Mouse (Mus musculus): ENCODE data around the gene Itga8. TPM values are rescaled to one million over a fixed set of nuclear protein-coding genes. Genes with fewer than 3 reads are reported as not detected.

Gene Itga8
- polyA plus RNA-seq, 1 experiment = 1.1 TPM

GRCm38 (mm10) chr2:12212662-12213463, 88.9 kb downstream of the Itga8 start:
- Histone ChIP-seq H3K36me3 (ENCODE audit: control insufficient read depth, insufficient read depth, low read length) (no peaks in the 10 kb centered on the region), H3K4me3 (ENCODE audit: control insufficient read depth, insufficient read depth, low read length) (no peak overlapping the region), H3K4me1 (replicated peaks; ENCODE audit: control insufficient read depth, insufficient read depth, low read length) (no peaks in the 10 kb centered on the region), H3K27ac (ENCODE audit: control insufficient read depth, insufficient read depth, low read length) (no peak overlapping the region), H3K27me3 (ENCODE audit: control insufficient read depth, insufficient read depth, low read length) (no peaks in the 10 kb centered on the region)
- TF ChIP-seq POLR2A (IDR thresholded peaks at IDR 0.05; ENCODE audit: control insufficient read depth, extremely low read depth, insufficient read depth, low read length, poor library complexity) (no peak), CTCF (IDR thresholded peaks at IDR 0.05; ENCODE audit: borderline replicate concordance, control insufficient read depth, extremely low read depth, insufficient read depth, low read length, poor library complexity) (no peak)
- WGBS = 57% methylated on average over 3 of the region's 3 CpGs
- no peak for DNase-seq

- WGBS = 8% methylated on average over 6 of the region's 6 CpGs
- no peaks in the 10 kb centered on the region for H3K4me1 ChIP-seq (replicated peaks; ENCODE audit: control insufficient read depth, insufficient read depth, low read length)
- DNase-seq = no peak
Observed at GRCm38 (mm10) chr2:12208142-12208541, 93.6 kb downstream of the Itga8 start.

GRCm38 (mm10) chr2:12206353-12206752, 95.4 kb downstream of the Itga8 start:
- Histone ChIP-seq H3K27ac (ENCODE audit: control insufficient read depth, insufficient read depth, low read length) (no peak overlapping the region), H3K4me3 (ENCODE audit: control insufficient read depth, insufficient read depth, low read length) (no peak overlapping the region), H3K27me3 (ENCODE audit: control insufficient read depth, insufficient read depth, low read length) (no peaks in the 10 kb centered on the region), H3K4me1 (replicated peaks; ENCODE audit: control insufficient read depth, insufficient read depth, low read length) (no peaks in the 10 kb centered on the region), H3K36me3 (ENCODE audit: control insufficient read depth, insufficient read depth, low read length) (no peaks in the 10 kb centered on the region)
- WGBS = 18% methylated on average over 5 of the region's 5 CpGs
- DNase-seq = no peak
- TF ChIP-seq CTCF (IDR thresholded peaks at IDR 0.05; ENCODE audit: borderline replicate concordance, control insufficient read depth, extremely low read depth, insufficient read depth, low read length, poor library complexity) = no peak
- TF ChIP-seq POLR2A (IDR thresholded peaks at IDR 0.05; ENCODE audit: control insufficient read depth, extremely low read depth, insufficient read depth, low read length, poor library complexity) = no peak

More at GRCm38 (mm10) chr2:12208142-12208541, 93.6 kb downstream of the Itga8 start:
- Histone ChIP-seq H3K4me3 (ENCODE audit: control insufficient read depth, insufficient read depth, low read length) (no peak overlapping the region), H3K27me3 (ENCODE audit: control insufficient read depth, insufficient read depth, low read length) (no peaks in the 10 kb centered on the region), H3K27ac (ENCODE audit: control insufficient read depth, insufficient read depth, low read length) (no peak overlapping the region), H3K36me3 (ENCODE audit: control insufficient read depth, insufficient read depth, low read length) (no peaks in the 10 kb centered on the region)
- no peak for TF ChIP-seq POLR2A (IDR thresholded peaks at IDR 0.05; ENCODE audit: control insufficient read depth, extremely low read depth, insufficient read depth, low read length, poor library complexity)
- no peak for TF ChIP-seq CTCF (IDR thresholded peaks at IDR 0.05; ENCODE audit: borderline replicate concordance, control insufficient read depth, extremely low read depth, insufficient read depth, low read length, poor library complexity)

- Histone ChIP-seq H3K27ac (ENCODE audit: control insufficient read depth, insufficient read depth, low read length) (no peak overlapping the region), H3K4me3 (ENCODE audit: control insufficient read depth, insufficient read depth, low read length) (no peak overlapping the region), H3K27me3 (ENCODE audit: control insufficient read depth, insufficient read depth, low read length) (no peaks in the 10 kb centered on the region), H3K36me3 (ENCODE audit: control insufficient read depth, insufficient read depth, low read length) (no peaks in the 10 kb centered on the region), H3K4me1 (replicated peaks; ENCODE audit: control insufficient read depth, insufficient read depth, low read length) (no peaks in the 10 kb centered on the region)
- 66% methylated on average over 5 of the region's 5 CpGs for WGBS
- TF ChIP-seq CTCF (IDR thresholded peaks at IDR 0.05; ENCODE audit: borderline replicate concordance, control insufficient read depth, extremely low read depth, insufficient read depth, low read length, poor library complexity) (no peak), POLR2A (IDR thresholded peaks at IDR 0.05; ENCODE audit: control insufficient read depth, extremely low read depth, insufficient read depth, low read length, poor library complexity) (no peak)
- no peak for DNase-seq
Observed at GRCm38 (mm10) chr2:12205875-12206274, 95.8 kb downstream of the Itga8 start.

GRCm38 (mm10) chr2:12203231-12203630, 98.5 kb downstream of the Itga8 start:
- Histone ChIP-seq H3K36me3 (ENCODE audit: control insufficient read depth, insufficient read depth, low read length) (no peaks in the 10 kb centered on the region), H3K27me3 (ENCODE audit: control insufficient read depth, insufficient read depth, low read length) (no peaks in the 10 kb centered on the region), H3K4me1 (replicated peaks; ENCODE audit: control insufficient read depth, insufficient read depth, low read length) (no peaks in the 10 kb centered on the region), H3K4me3 (ENCODE audit: control insufficient read depth, insufficient read depth, low read length) (no peak overlapping the region), H3K27ac (ENCODE audit: control insufficient read depth, insufficient read depth, low read length) (no peak overlapping the region)
- 93% methylated on average over 10 of the region's 10 CpGs for WGBS
- no peak for TF ChIP-seq CTCF (IDR thresholded peaks at IDR 0.05; ENCODE audit: borderline replicate concordance, control insufficient read depth, extremely low read depth, insufficient read depth, low read length, poor library complexity)
- TF ChIP-seq POLR2A (IDR thresholded peaks at IDR 0.05; ENCODE audit: control insufficient read depth, extremely low read depth, insufficient read depth, low read length, poor library complexity) = no peak
- no peak for DNase-seq

GRCm38 (mm10) chr2:12198699-12199098, 103.0 kb downstream of the Itga8 start:
- Histone ChIP-seq H3K4me3 (ENCODE audit: control insufficient read depth, insufficient read depth, low read length) (no peak overlapping the region), H3K4me1 (replicated peaks; ENCODE audit: control insufficient read depth, insufficient read depth, low read length) (no peaks in the 10 kb centered on the region), H3K27me3 (ENCODE audit: control insufficient read depth, insufficient read depth, low read length) (no peaks in the 10 kb centered on the region), H3K36me3 (ENCODE audit: control insufficient read depth, insufficient read depth, low read length) (no peaks in the 10 kb centered on the region), H3K27ac (ENCODE audit: control insufficient read depth, insufficient read depth, low read length) (no peak overlapping the region)
- 91% methylated on average over 7 of the region's 7 CpGs for WGBS
- DNase-seq = no peak
- no peak for TF ChIP-seq CTCF (IDR thresholded peaks at IDR 0.05; ENCODE audit: borderline replicate concordance, control insufficient read depth, extremely low read depth, insufficient read depth, low read length, poor library complexity)
- TF ChIP-seq POLR2A (IDR thresholded peaks at IDR 0.05; ENCODE audit: control insufficient read depth, extremely low read depth, insufficient read depth, low read length, poor library complexity) = no peak

Measured in thymus, adult 2 months (tissue).